Mouse (Mus musculus): ENCODE results near the gene Cmtm4.
"Not testable (repeated sequence)": the region's sequence is repeated elsewhere in the genome, so short reads cannot be mapped to it uniquely, and the experiment has no call there.

Gene Cmtm4

GRCm38 (mm10) chr8:104339229-104339982, 56.2 kb downstream of the Cmtm4 start, which contains the start of gene Cmtm3:
Gene Cmtm3, plus strand, starts transcription at chr8:104339410.
- DNase-seq (ENCODE audit: low read depth), result no peak

- DNase-seq (ENCODE audit: low read depth), result no peak
Measured at GRCm38 (mm10) chr8:104337890-104338289, 57.7 kb downstream of the Cmtm4 start.

GRCm38 (mm10) chr8:104336806-104337205, 58.8 kb downstream of the Cmtm4 start:
- no peak for DNase-seq (ENCODE audit: low read depth)

- DNase-seq (ENCODE audit: low read depth), result no peak
Measured at GRCm38 (mm10) chr8:104334196-104334595, 61.4 kb downstream of the Cmtm4 start.

- no peak for DNase-seq (ENCODE audit: low read depth)
Measured at GRCm38 (mm10) chr8:104333786-104334185, 61.8 kb downstream of the Cmtm4 start.

GRCm38 (mm10) chr8:104332665-104333631, 62.7 kb downstream of the Cmtm4 start:
- DNase-seq (ENCODE audit: low read depth), result no peak

- not testable (repeated sequence) for DNase-seq (ENCODE audit: low read depth)
Measured at GRCm38 (mm10) chr8:104321930-104322329, 73.7 kb downstream of the Cmtm4 start, which contains the start of gene Cmtm2b. Gene Cmtm2b, plus strand, starts transcription at chr8:104322230.

GRCm38 (mm10) chr8:104321267-104321666, 74.3 kb downstream of the Cmtm4 start, which contains the start of gene Gm11020:
Gene Gm11020, plus strand, starts transcription at chr8:104321567.
- not testable (repeated sequence) for DNase-seq (ENCODE audit: low read depth)

GRCm38 (mm10) chr8:104313311-104313710, 82.3 kb downstream of the Cmtm4 start:
- DNase-seq (ENCODE audit: low read depth), result no peak

GRCm38 (mm10) chr8:104312023-104312422, 83.6 kb downstream of the Cmtm4 start:
- DNase-seq (ENCODE audit: low read depth), result not testable (repeated sequence)

- DNase-seq (ENCODE audit: low read depth), result not testable (repeated sequence)
Measured at GRCm38 (mm10) chr8:104309441-104310155, 86.0 kb downstream of the Cmtm4 start, which contains the start of the genes Gm45711 and Cmtm1. Gene Gm45711, minus strand, starts transcription at chr8:104310081. Gene Cmtm1, minus strand, starts transcription at chr8:104310145.

- not testable (repeated sequence) for DNase-seq (ENCODE audit: low read depth)
Measured at GRCm38 (mm10) chr8:104308341-104308740, 87.3 kb downstream of the Cmtm4 start.

- DNase-seq (ENCODE audit: low read depth), result no peak
Measured at GRCm38 (mm10) chr8:104304962-104305361, 90.6 kb downstream of the Cmtm4 start.

- not testable (repeated sequence) for DNase-seq (ENCODE audit: low read depth)
Measured at GRCm38 (mm10) chr8:104302536-104302935, 93.1 kb downstream of the Cmtm4 start.

- DNase-seq (ENCODE audit: low read depth), result not testable (repeated sequence)
Measured at GRCm38 (mm10) chr8:104301577-104301976, 94.0 kb downstream of the Cmtm4 start.

Data from c-Kit-positive CD71-negative TER-119-negative erythroid progenitor cells, embryonic 14.5 days (primary cell).